12 mouse cellular contexts compared by ENCODE assay signal in genomic region chr8:118380058-118380457, GRCm38 (mm10).
A peak's percentile ranks its signal among the peaks of the same experiment; 100 is the strongest.
DNase-seq lines count a peak whose midpoint lies in the region; ATAC-seq and TF ChIP-seq lines count a peak whose summit lies in the region.
"Had no signal": no experiment of that assay in that cellular context is flagged by ENCODE, and none has a peak within 500 bp of the region (broad histone marks: within the 10 kb centered on the region; RNA-seq: fewer than 3 reads in every experiment).

No protein-coding gene starts in this region.

- no peak for DNase-seq in gastrocnemius, adult 2 months
- DNase-seq in gastrocnemius, postnatal 36 days: no peak
- DNase-seq in midbrain, embryonic 11.5 days (ENCODE audit: low spot score, missing footprints): no peak
- DNase-seq in midbrain, embryonic 10.5 days (ENCODE audit: low spot score): no peak
- no peak for DNase-seq in hindbrain, embryonic 14.5 days (ENCODE audit: low spot score)
- DNase-seq in cerebellum, adult 18-20 months: no peak
- DNase-seq: adrenal gland, postnatal 10 days; lung, adult 2 months had no signal

- peaks cover 6% of the 10 kb centered on the region for H3K4me1 ChIP-seq in midbrain, embryonic 11.5 days (ENCODE audit: control insufficient read depth, insufficient read depth, low read length)
- H3K4me1 ChIP-seq in midbrain, embryonic 10.5 days: peaks cover 21% of the 10 kb centered on the region
- H3K4me1 ChIP-seq in hindbrain, embryonic 14.5 days (replicated peaks; ENCODE audit: control insufficient read depth, insufficient read depth, low read length): peaks cover 18% of the 10 kb centered on the region
- H3K4me1 ChIP-seq in neural tube, embryonic 13.5 days (replicated peaks): peaks cover 45% of the 10 kb centered on the region

- no peaks in the 10 kb centered on the region for H3K27me3 ChIP-seq in midbrain, embryonic 11.5 days (ENCODE audit: control insufficient read depth, insufficient read depth, low read length)
- H3K27me3 ChIP-seq in midbrain, embryonic 10.5 days (ENCODE audit: low read depth, poor library complexity, severe bottlenecking): no peaks in the 10 kb centered on the region
- no peaks in the 10 kb centered on the region for H3K27me3 ChIP-seq in hindbrain, embryonic 14.5 days (ENCODE audit: control insufficient read depth, insufficient read depth, low read length)
- no peaks in the 10 kb centered on the region for H3K27me3 ChIP-seq in neural tube, embryonic 13.5 days
- H3K27me3 ChIP-seq: limb, embryonic 13.5 days had no signal

- no peak overlapping the region for H3K4me2 ChIP-seq in midbrain, embryonic 11.5 days
- no peak overlapping the region for H3K4me2 ChIP-seq in hindbrain, embryonic 14.5 days (replicated peaks)
- H3K4me2 ChIP-seq in neural tube, embryonic 13.5 days: no peak overlapping the region
- H3K4me2 ChIP-seq: limb, embryonic 13.5 days had no signal

- no peaks in the 10 kb centered on the region for H3K9me3 ChIP-seq in midbrain, embryonic 11.5 days (ENCODE audit: control insufficient read depth, low read length)
- H3K9me3 ChIP-seq in midbrain, embryonic 10.5 days (replicated peaks): no peaks in the 10 kb centered on the region
- no peaks in the 10 kb centered on the region for H3K9me3 ChIP-seq in hindbrain, embryonic 14.5 days (ENCODE audit: control insufficient read depth, low read length)
- no peaks in the 10 kb centered on the region for H3K9me3 ChIP-seq in neural tube, embryonic 13.5 days
- H3K9me3 ChIP-seq: limb, embryonic 13.5 days had no signal

- WGBS in midbrain, embryonic 11.5 days: 69% methylated on average over 8 of the region's 8 CpGs
- WGBS in midbrain, embryonic 10.5 days: 75% methylated on average over 8 of the region's 8 CpGs
- WGBS in hindbrain, embryonic 14.5 days: 46% methylated on average over 8 of the region's 8 CpGs
- 52% methylated on average over 8 of the region's 8 CpGs for WGBS in neural tube, embryonic 13.5 days

- H3K9ac ChIP-seq in midbrain, embryonic 11.5 days (ENCODE audit: low read length): no peak overlapping the region
- H3K9ac ChIP-seq in hindbrain, embryonic 14.5 days: no peak overlapping the region
- 0 out of 2 replicates have a peak overlapping the region, but pooled peaks have one; percentile 31 for H3K9ac ChIP-seq in neural tube, embryonic 13.5 days
- H3K9ac ChIP-seq: limb, embryonic 13.5 days had no signal

- no peak for TF ChIP-seq CTCF in gastrocnemius, adult 2 months (IDR thresholded peaks at IDR 0.05)

- intact Hi-C loops in gastrocnemius, adult 2 months (cut with DNase I): no loop called here
- intact Hi-C loops in gastrocnemius, postnatal 36 days (cut with DNase I): no loop called here

- peak overlapping the region; percentile 89 for H3K27ac ChIP-seq in gastrocnemius, adult 2 months
- no peak overlapping the region for H3K27ac ChIP-seq in midbrain, embryonic 11.5 days (ENCODE audit: low read depth, low read length)
- no peak overlapping the region; the same call in 1 of the 2 replicates for H3K27ac ChIP-seq in midbrain, embryonic 10.5 days (replicated peaks)
- H3K27ac ChIP-seq in hindbrain, embryonic 14.5 days: peak overlapping the region; percentile 71
- peak overlapping the region; percentile 70 for H3K27ac ChIP-seq in neural tube, embryonic 13.5 days (replicated peaks)
- H3K27ac ChIP-seq: kidney, postnatal 0 days; limb, embryonic 13.5 days had no signal

- H3K36me3 ChIP-seq in midbrain, embryonic 11.5 days (ENCODE audit: control insufficient read depth, insufficient read depth, low read length): no peaks in the 10 kb centered on the region
- no peaks in the 10 kb centered on the region for H3K36me3 ChIP-seq in midbrain, embryonic 10.5 days
- H3K36me3 ChIP-seq in hindbrain, embryonic 14.5 days (replicated peaks; ENCODE audit: control insufficient read depth, insufficient read depth): no peaks in the 10 kb centered on the region
- H3K36me3 ChIP-seq in neural tube, embryonic 13.5 days: no peaks in the 10 kb centered on the region
- H3K36me3 ChIP-seq: limb, embryonic 13.5 days had no signal

- 0 out of 2 replicates have a peak, but pooled peaks have one; percentile 14 for ATAC-seq in midbrain, embryonic 11.5 days (ENCODE audit: low FRiP score)
- 0 out of 2 replicates have a peak, but pooled peaks have one; percentile 11 for ATAC-seq in hindbrain, embryonic 14.5 days (ENCODE audit: low FRiP score)
- peak; percentile 10; the same call in 1 of the 2 replicates for ATAC-seq in neural tube, embryonic 13.5 days (ENCODE audit: low read depth)
- ATAC-seq in erythroid progenitor cell, adult 5-6 weeks (replicated peaks; ENCODE audit: low FRiP score, poor library complexity, severe bottlenecking): no peak

- H3K4me3 ChIP-seq in gastrocnemius, adult 2 months: no peak overlapping the region
- H3K4me3 ChIP-seq in midbrain, embryonic 11.5 days (ENCODE audit: low read depth, low read length): no peak overlapping the region
- no peak overlapping the region for H3K4me3 ChIP-seq in midbrain, embryonic 10.5 days
- H3K4me3 ChIP-seq in hindbrain, embryonic 14.5 days (replicated peaks; ENCODE audit: low read length): no peak overlapping the region
- no peak overlapping the region for H3K4me3 ChIP-seq in neural tube, embryonic 13.5 days
- H3K4me3 ChIP-seq: limb, embryonic 13.5 days had no signal

Comparison
In these comparisons a context has a peak if more than half of its experiments do, and no peak if none do; other contexts are left out.
1. H3K27ac ChIP-seq: peak in gastrocnemius, adult 2 months (single experiment), hindbrain, embryonic 14.5 days (single experiment) and neural tube, embryonic 13.5 days (single experiment); none in midbrain, embryonic 11.5 days (single experiment) and midbrain, embryonic 10.5 days (single experiment).